Mouse (Mus musculus) megakaryocyte, embryonic 14.5 days (primary cell): Measurements from ENCODE around the gene Ntrk2. TPM values are rescaled to one million over a fixed set of nuclear protein-coding genes. Genes with fewer than 3 reads are reported as not detected.

Source experiments
- H3K27me3 ChIP-seq: replicated peaks from 2 replicates; pipeline ENCODE3; 2012; ENCODE audit warnings: inconsistent platforms
- H3K36me3 ChIP-seq: replicated peaks from 2 replicates; pipeline ENCODE3; 2012; ENCODE audit warnings: low read length, inconsistent platforms, mixed read lengths
- H3K4me1 ChIP-seq: 2 replicates; pipeline ENCODE4 v1.6.1; 2012; ENCODE audit warnings: inconsistent platforms
- H3K4me3 ChIP-seq: replicated peaks from 2 replicates; pipeline ENCODE3; 2012; ENCODE audit warnings: moderate library complexity, mild to moderate bottlenecking, inconsistent platforms
- H3K9me3 ChIP-seq: 2 replicates; pipeline ENCODE4 v1.6.1; 2012; ENCODE audit warnings: inconsistent platforms
- FLI1 ChIP-seq: IDR thresholded peaks from 2 replicates; pipeline ENCODE4 v1.6.1; 2012; ENCODE audit warnings: low read length, inconsistent platforms, mixed read lengths
- GATA1 ChIP-seq: IDR thresholded peaks from 3 replicates; pipeline ENCODE4 v1.6.1; 2012; ENCODE audit warnings: mixed read lengths, low read length, inconsistent platforms, borderline replicate concordance
- polyA plus RNA-seq: library from polyadenylated mRNA; stranded (reverse); fragments of >175 nt; gene quantifications from 2 replicates; pipeline ENCODE4 v1.2.3, GENCODE M21; 2012; ENCODE audit warnings: low replicate concordance; ENCODE audit not compliant: insufficient read depth

The Ntrk2 gene
- polyA plus RNA-seq, 1 experiment, result not detected

DNA sequence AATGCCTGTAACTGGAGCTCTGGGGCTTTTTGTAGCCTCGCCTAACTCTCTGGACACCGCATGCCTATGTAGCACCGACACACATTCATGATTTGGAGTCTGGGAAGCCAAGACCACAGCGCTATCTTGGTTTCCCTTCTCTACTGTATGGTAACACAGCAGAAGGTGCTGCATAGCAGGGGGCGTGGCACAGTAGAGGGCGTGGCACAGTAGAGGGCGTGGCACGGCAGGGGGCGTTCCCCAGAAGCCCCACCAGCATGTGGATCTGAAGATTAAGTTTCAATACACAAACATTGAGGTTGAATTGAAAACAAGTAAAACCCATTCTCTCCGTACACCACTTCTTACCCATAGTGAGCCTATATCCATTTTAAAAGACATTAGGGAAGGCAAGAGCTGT lies 115.3 kb downstream of the Ntrk2 start:
- Histone ChIP-seq H3K36me3 (no peaks in the 10 kb centered on the region), H3K4me1 (no peaks in the 10 kb centered on the region), H3K9me3 (peaks cover 56% of the 10 kb centered on the region), H3K4me3 (peak overlapping the region; percentile 38), H3K27me3 (no peaks in the 10 kb centered on the region)
- TF ChIP-seq FLI1 (no peak), GATA1 (no peak)

DNA sequence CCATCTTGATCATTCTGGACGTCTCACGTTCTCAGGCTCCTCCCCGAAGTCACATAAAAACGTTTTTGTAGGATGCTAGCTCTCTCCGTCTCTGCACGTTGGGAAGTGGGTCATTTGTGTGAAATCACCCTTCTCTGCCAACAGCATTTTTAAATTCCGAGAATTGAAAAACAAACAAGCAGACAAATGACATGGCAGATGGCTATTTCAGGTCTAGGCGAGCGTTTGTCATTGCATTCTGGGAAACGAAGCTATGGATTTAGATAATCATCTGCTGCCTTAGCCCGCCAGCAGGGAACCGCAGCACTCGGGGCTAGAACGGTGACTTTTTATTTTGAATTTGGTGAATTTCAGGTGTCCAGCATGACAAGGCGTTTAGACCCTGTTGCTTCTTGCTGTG lies 115.8 kb downstream of the Ntrk2 start:
- no peaks in the 10 kb centered on the region for H3K27me3 ChIP-seq
- H3K9me3 ChIP-seq, result peaks cover 58% of the 10 kb centered on the region
- no peaks in the 10 kb centered on the region for H3K36me3 ChIP-seq
- H3K4me3 ChIP-seq, result no peak overlapping the region
- no peaks in the 10 kb centered on the region for H3K4me1 ChIP-seq
- TF ChIP-seq GATA1 (no peak), FLI1 (no peak)

DNA sequence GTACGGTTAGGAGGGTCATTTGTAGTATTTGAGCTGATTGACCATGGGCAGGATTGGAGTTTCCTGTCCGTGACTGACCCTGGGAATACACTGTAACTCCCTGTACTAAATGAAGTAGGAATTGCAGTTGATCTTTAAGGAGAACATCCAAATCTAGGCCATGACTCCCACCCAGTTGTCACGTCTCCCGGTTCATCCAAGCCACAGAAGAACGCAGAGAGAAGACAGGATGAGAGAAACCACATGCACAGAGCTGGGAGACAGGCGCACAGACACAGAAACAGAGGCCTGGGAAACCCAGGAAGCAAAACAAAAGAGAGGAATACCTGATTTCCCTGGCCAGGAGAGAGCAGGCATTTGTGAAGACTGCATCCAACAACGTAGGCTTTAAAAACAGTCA lies 117.1 kb downstream of the Ntrk2 start:
- Histone ChIP-seq H3K4me3 (no peak overlapping the region), H3K4me1 (no peaks in the 10 kb centered on the region), H3K36me3 (no peaks in the 10 kb centered on the region), H3K27me3 (no peaks in the 10 kb centered on the region), H3K9me3 (peaks cover 59% of the 10 kb centered on the region)
- no peak for TF ChIP-seq GATA1
- no peak for TF ChIP-seq FLI1

DNA sequence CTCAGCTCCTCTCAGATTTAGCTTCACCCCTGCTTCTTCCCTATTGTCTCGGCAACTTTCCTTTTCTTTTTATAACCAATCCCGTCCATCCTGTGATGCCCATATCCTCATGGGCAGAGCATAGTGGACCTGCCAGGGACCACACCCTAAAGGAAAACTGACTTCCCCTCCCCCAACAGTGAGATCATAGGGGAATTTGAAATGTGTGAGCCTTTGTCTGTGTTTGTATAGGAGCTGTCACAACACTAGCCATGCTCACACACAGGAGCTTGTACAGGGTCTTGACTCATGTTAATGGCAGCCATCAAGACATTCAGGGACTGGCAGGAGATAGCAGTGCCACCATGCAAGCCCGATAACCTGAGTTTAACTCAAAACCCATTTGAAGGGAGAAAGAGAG lies 118.1 kb downstream of the Ntrk2 start:
- no peaks in the 10 kb centered on the region for H3K27me3 ChIP-seq
- H3K36me3 ChIP-seq, result no peaks in the 10 kb centered on the region
- no peak for TF ChIP-seq GATA1
- TF ChIP-seq FLI1, result no peak
- no peaks in the 10 kb centered on the region for H3K4me1 ChIP-seq
- no peak overlapping the region for H3K4me3 ChIP-seq
- H3K9me3 ChIP-seq, result peaks cover 61% of the 10 kb centered on the region

DNA sequence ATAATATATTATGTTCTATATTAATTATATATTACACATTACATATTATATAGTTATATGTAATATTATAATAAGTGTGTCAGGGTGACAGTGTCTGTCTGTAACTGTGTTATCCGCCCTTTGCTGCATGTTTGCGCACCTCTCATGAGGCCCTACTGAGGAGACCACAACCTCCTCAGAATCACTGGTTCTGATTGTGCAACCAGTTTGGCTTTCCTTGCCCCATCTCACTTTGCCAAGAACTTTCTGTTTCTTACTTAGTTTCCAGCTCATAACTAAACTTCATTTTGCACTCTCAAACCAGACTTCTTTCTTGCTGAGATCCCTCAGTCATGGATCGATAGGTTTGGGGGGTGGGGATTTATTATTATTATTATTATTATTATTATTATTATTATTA lies 120.8 kb downstream of the Ntrk2 start:
- TF ChIP-seq GATA1 (no peak), FLI1 (no peak)
- Histone ChIP-seq H3K4me1 (no peaks in the 10 kb centered on the region), H3K36me3 (no peaks in the 10 kb centered on the region), H3K9me3 (peaks cover 42% of the 10 kb centered on the region), H3K27me3 (no peaks in the 10 kb centered on the region), H3K4me3 (no peak overlapping the region)

DNA sequence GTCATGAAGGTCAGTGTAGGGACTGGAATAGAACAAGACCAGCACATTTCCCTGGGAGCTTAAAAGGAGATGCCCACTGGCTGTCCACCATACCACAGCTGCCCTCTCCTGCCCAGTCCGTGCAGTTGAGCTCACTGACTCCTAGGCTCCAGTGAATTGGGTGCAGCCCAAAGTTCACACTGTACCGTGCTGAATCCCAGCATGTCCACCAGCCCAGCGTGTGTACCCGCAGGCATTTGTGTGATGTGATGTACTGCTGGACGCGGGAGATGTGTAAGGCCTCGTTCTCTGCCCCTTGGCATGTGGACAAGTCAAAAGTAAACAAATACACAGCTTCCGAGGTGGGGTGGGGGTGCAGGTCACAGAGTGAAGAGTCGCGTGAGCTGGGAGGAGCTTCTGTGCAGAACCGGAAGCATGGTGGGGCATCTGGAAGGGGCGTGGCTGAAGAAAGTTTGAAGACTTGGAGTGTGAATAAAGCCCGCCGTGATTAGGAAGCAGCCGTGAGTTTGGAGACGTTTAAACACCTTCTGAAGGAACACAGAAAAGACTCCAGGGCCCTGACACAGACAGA lies 121.4 kb downstream of the Ntrk2 start:
- no peak for TF ChIP-seq FLI1
- no peak for TF ChIP-seq GATA1
- Histone ChIP-seq H3K27me3 (no peaks in the 10 kb centered on the region), H3K4me1 (no peaks in the 10 kb centered on the region), H3K4me3 (peak overlapping the region; percentile 62), H3K36me3 (no peaks in the 10 kb centered on the region), H3K9me3 (peaks cover 40% of the 10 kb centered on the region)

DNA sequence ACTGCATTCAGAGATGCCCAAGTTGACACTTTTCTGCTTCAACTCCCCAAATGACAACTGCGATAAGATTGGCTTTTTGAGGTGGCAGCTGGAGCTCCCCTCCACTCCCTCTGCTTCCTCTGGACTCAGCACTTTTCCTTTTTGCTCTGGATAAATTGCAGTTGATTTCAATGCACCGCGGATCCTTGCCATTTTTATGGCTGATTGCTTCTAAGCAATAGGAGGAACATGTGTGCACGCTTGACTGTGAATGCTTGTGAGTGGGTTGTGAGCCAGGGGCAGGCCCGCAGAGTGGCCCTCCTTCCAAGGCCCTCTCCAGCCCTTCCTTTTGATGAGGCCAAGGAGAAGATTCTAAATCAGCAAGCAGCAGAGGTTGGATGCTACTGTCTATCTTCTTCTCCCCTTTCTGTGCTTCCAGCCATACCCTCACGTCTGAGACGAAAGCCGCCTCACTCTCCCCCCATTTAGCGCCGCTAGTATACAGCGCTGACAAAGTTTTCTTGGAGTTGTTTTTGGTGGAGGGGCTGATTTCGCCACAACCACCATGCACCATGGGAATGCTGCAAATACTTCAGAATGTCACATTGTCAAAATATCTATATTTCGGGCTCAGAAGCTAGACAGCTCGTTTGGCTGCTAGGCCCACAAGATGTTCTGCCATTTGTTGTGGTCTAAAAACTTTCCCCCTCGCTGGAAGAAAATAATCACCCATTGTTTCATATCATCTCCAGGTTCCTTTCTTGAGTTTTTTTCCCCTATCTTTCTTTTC lies 122.5 kb downstream of the Ntrk2 start:
- Histone ChIP-seq H3K36me3 (no peaks in the 10 kb centered on the region), H3K4me3 (no peak overlapping the region), H3K4me1 (no peaks in the 10 kb centered on the region), H3K27me3 (no peaks in the 10 kb centered on the region), H3K9me3 (peaks cover 42% of the 10 kb centered on the region)
- TF ChIP-seq FLI1 (no peak), GATA1 (no peak)

DNA sequence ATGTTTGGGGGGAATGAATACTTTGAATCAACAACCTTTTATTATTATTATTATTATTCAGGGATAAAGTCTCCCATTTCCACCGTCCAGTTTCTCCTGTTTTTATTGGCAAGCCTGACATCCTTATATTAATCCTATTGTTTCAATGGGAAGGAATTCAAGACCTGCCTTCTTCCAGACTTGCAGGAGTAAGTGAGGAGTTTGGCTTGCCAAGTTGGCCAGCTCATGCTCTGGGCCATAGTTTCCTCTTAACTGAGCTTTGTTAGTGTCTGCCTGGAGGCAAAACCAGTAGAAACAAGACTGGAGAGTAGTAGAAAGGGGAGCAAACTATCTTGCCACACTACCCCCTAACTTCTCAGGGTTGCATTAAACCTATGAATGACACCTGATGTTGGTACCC lies 123.8 kb downstream of the Ntrk2 start:
- TF ChIP-seq GATA1 (no peak), FLI1 (no peak)
- no peaks in the 10 kb centered on the region for H3K4me1 ChIP-seq
- H3K36me3 ChIP-seq, result no peaks in the 10 kb centered on the region
- H3K27me3 ChIP-seq, result no peaks in the 10 kb centered on the region
- peaks cover 45% of the 10 kb centered on the region for H3K9me3 ChIP-seq
- H3K4me3 ChIP-seq, result no peak overlapping the region

DNA sequence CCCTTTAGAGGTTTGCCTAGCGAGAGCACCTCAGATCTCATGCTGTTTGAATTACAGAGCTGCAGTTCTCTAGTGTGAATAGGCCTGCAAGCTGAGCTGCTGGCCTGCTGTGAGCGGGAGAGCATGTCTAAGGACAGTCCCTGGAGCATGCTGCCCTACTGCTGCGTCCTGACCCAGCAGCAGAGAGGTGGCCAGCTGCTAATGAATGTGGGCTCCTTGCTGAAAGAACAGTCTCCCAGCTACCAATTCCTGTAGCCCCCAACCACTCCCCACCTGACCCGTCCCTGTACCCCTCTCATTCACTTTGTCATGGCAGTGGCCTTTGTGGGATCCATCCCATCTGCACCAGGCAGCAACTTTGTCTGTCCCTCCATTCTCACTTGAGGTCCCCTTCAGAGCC lies 126.8 kb downstream of the Ntrk2 start:
- Histone ChIP-seq H3K27me3 (no peaks in the 10 kb centered on the region), H3K4me3 (no peak overlapping the region), H3K4me1 (no peaks in the 10 kb centered on the region), H3K9me3 (peaks cover 27% of the 10 kb centered on the region), H3K36me3 (no peaks in the 10 kb centered on the region)
- no peak for TF ChIP-seq FLI1
- no peak for TF ChIP-seq GATA1

DNA sequence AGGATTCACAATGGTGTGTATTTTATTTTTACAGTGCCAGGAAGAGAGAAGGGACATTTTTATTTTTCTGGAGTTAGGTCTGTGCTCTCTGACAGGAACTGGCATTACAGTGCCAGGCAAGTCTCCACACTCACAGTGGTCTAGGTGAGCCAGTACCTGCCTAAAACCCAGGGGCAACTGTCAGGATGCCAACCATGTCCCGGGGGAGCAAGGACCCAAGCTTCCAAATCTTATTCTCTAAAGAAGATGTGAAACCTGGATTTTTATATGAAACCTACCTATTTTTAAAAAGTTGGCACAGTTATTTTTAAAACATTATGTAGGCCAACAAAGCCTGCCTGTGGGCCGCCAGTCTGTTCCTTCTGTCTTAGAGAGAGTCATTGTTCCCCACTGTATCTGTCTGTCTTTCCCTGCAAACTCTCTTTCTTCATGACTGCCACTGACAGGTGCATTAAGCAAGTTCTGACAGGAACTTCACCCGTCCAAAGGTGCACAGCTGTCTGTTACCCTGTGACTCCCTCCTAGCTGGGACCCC lies 128.3 kb downstream of the Ntrk2 start:
- H3K4me3 ChIP-seq, result no peak overlapping the region

More for the DNA sequence above, 128.3 kb downstream of the Ntrk2 start:
- Histone ChIP-seq H3K4me1 (no peaks in the 10 kb centered on the region), H3K9me3 (peaks cover 27% of the 10 kb centered on the region), H3K27me3 (no peaks in the 10 kb centered on the region), H3K36me3 (no peaks in the 10 kb centered on the region)
- no peak for TF ChIP-seq GATA1
- TF ChIP-seq FLI1, result no peak
